Mouse (Mus musculus) kidney, adult 2 months (tissue): ENCODE results near the gene Hp. TPM values are rescaled to one million over a fixed set of nuclear protein-coding genes. Genes with fewer than 3 reads are reported as not detected.

Experiments
- DNase-seq: peaks from one replicate; pipeline ENCODE4 v3.0.0; 2021
- H3K27ac ChIP-seq: fragments of 200-500 bp; 2 replicates; pipeline ENCODE4 v1.5.1; 2012; ENCODE audit warnings: low read depth, low read length, control low read depth, inconsistent platforms; ENCODE audit not compliant: insufficient read depth
- H3K27me3 ChIP-seq: fragments of 200-500 bp; replicated peaks from 2 replicates; pipeline ENCODE4 v1.6.1; 2012; ENCODE audit warnings: mild to moderate bottlenecking, moderate library complexity, low read length, inconsistent platforms; ENCODE audit not compliant: control insufficient read depth, insufficient read depth
- H3K36me3 ChIP-seq: fragments of 200-500 bp; 2 replicates; pipeline ENCODE4 v1.6.1; 2012; ENCODE audit warnings: mild to moderate bottlenecking, moderate library complexity, low read length, inconsistent platforms; ENCODE audit not compliant: control insufficient read depth, insufficient read depth
- H3K4me1 ChIP-seq: fragments of 200-500 bp; 2 replicates; pipeline ENCODE4 v1.6.1; 2011; ENCODE audit warnings: low read length; ENCODE audit not compliant: control insufficient read depth, insufficient read depth
- H3K4me3 ChIP-seq: fragments of 200-500 bp; 2 replicates; pipeline ENCODE4 v1.5.1; 2011; ENCODE audit warnings: mild to moderate bottlenecking, low read depth, low read length, control low read depth; ENCODE audit not compliant: insufficient read depth
- CTCF ChIP-seq: fragments of 200-500 bp; conservative IDR thresholded peaks from 2 replicates; pipeline ENCODE4 v1.5.1; 2011; ENCODE audit warnings: low read depth, mild to moderate bottlenecking, control low read depth, low read length, moderate library complexity, mixed read lengths; ENCODE audit not compliant: insufficient read depth, insufficient read length
- POLR2A ChIP-seq: fragments of 200-500 bp; IDR thresholded peaks from one replicate; pipeline ENCODE4 v1.6.1; 2011; ENCODE audit warnings: low read depth, low read length, control low read depth
- WGBS: fragments of 180-500 bp; shearing (Covaris S2); methylation state at CpG from one replicate; pipeline ENCODE4 v1.1.7; 2018; 5-methylcytosine and 5-hydroxymethylcytosine counted together
- polyA plus RNA-seq: library from polyadenylated mRNA; depleted of rRNA; stranded (reverse); fragments of >200 nt; gene quantifications from 2 replicates; pipeline ENCODE4 v1.2.3, GENCODE M21; 2012; rRNA removed

Hp gene
- polyA plus RNA-seq: 34.6 and 35.0 TPM in 2 replicates

GRCm38 (mm10) chr8:109578900-109579301 is at the start of gene Hp:
Gene Hp, minus strand, starts transcription at chr8:109579172.
- H3K4me3 ChIP-seq: no peak within 1 kb of the TSS
- no peaks in the 10 kb centered on the region for H3K4me1 ChIP-seq
- DNase-seq: peak; percentile 5
- no peaks in the 10 kb centered on the region for H3K36me3 ChIP-seq
- no peaks in the 10 kb centered on the region for H3K27me3 ChIP-seq
- no peak for TF ChIP-seq POLR2A
- TF ChIP-seq CTCF: no peak
- 33% methylated on average over 8 of the region's 8 CpGs for WGBS
- no peak within 1 kb of the TSS for H3K27ac ChIP-seq

GRCm38 (mm10) chr8:109628638-109629037 is 49.7 kb upstream of the Hp start:
- WGBS: 62% methylated on average over 6 of the region's 6 CpGs

GRCm38 (mm10) chr8:109615569-109615968 is 36.6 kb upstream of the Hp start:
- TF ChIP-seq POLR2A (no peak), CTCF (no peak)
- Histone ChIP-seq H3K4me3 (no peak overlapping the region), H3K4me1 (no peaks in the 10 kb centered on the region), H3K27ac (no peak overlapping the region), H3K27me3 (no peaks in the 10 kb centered on the region), H3K36me3 (no peaks in the 10 kb centered on the region)
- no peak for DNase-seq
- 85% methylated on average over 3 of the region's 3 CpGs for WGBS

More at GRCm38 (mm10) chr8:109628638-109629037, 49.7 kb upstream of the Hp start:
- no peak overlapping the region for H3K27ac ChIP-seq
- no peak overlapping the region for H3K4me3 ChIP-seq
- DNase-seq: no peak
- no peaks in the 10 kb centered on the region for H3K4me1 ChIP-seq
- H3K27me3 ChIP-seq: no peaks in the 10 kb centered on the region
- no peak for TF ChIP-seq CTCF
- TF ChIP-seq POLR2A: no peak
- H3K36me3 ChIP-seq: no peaks in the 10 kb centered on the region

GRCm38 (mm10) chr8:109614243-109615210 is 35.6 kb upstream of the Hp start, which contains the start of gene Pkd1l3:
Gene Pkd1l3, plus strand, starts transcription at chr8:109614517.
- WGBS: 53% methylated on average over 27 of the region's 27 CpGs
- no peak within 1 kb of the TSS for H3K27ac ChIP-seq
- no peak for DNase-seq
- no peaks in the 10 kb centered on the region for H3K27me3 ChIP-seq
- H3K36me3 ChIP-seq: no peaks in the 10 kb centered on the region
- no peaks in the 10 kb centered on the region for H3K4me1 ChIP-seq
- TF ChIP-seq POLR2A (no peak), CTCF (no peak)
- peak within 1 kb of the TSS; percentile 5; the same call in 1 of the 2 replicates for H3K4me3 ChIP-seq

- 7% methylated on average over 5 of the region's 5 CpGs for WGBS
- Histone ChIP-seq H3K27me3 (no peaks in the 10 kb centered on the region), H3K4me3 (peak overlapping the region; percentile 5; the same call in 1 of the 2 replicates), H3K27ac (peak overlapping the region; percentile 88), H3K36me3 (no peaks in the 10 kb centered on the region), H3K4me1 (peaks cover 4% of the 10 kb centered on the region; the same call in 1 of the 2 replicates)
- TF ChIP-seq CTCF (no peak), POLR2A (no peak)
- DNase-seq: peak; percentile 44
Observed at GRCm38 (mm10) chr8:109609153-109609502, 30.2 kb upstream of the Hp start.

GRCm38 (mm10) chr8:109608271-109609152 is 29.5 kb upstream of the Hp start, which contains the start of gene Dhodh:
Gene Dhodh, minus strand, starts transcription at chr8:109608673.
- Histone ChIP-seq H3K4me1 (peaks cover 4% of the 10 kb centered on the region; the same call in 1 of the 2 replicates), H3K4me3 (peak within 1 kb of the TSS; percentile 67), H3K27me3 (no peaks in the 10 kb centered on the region), H3K36me3 (no peaks in the 10 kb centered on the region), H3K27ac (peak within 1 kb of the TSS; percentile 88)
- TF ChIP-seq CTCF (no peak), POLR2A (peak; percentile 68)
- DNase-seq: peak; percentile 98
- under 1% methylated on average over 42 of the region's 42 CpGs for WGBS
